In the genomic region with DNA sequence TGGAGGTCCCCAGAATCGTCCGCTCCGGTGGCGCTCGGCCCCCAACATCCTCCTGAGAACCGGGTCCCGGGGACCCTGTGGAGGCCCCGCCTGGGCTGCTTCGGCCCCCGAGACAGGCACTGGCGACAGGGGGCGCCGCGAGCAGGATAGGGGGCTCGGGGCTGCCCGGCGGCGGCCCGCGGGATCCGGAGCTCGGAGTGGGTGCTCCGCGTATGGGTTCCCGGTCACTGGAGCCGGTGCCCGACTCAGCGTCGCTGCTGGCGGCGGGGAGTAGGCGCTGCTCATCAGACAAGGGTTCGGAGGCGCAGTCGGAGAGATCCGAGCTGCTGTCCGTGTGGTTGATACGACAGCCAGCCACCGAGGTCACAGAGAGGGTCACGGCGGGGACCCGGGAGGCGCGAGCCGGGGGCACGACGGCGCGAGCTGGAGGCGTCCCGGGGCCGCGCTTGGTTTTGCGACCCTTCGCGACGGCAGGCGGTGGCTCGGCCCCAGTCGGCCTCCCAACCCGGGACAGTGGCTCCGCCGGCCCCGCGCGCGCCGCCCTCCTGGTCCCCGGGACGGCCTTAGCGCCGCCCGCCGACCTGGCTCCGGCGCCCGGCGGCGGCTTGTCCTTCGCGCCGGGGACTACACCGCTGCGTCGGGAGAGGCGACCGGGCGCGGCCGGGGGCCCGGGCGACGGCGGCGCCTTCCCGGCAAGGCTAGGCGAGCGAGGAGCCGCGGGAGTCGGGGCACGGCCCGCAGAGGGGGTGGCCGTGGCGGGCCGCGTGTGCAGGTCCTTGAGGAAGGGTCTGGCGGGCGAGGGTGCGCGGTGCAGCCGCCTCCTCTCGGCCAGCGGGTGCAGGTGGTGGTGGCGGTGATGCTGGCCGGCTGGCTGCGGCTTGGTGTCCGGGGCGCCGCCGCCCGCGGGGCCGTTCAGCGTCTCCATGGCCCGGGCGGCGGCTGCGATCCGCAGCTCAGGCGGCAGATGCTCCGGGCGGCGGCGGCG, we compare ENCODE assay signal across 7 mouse cellular contexts. TPM values are rescaled to one million over a fixed set of nuclear protein-coding genes. Genes with fewer than 3 reads are reported as not detected.
A peak's percentile ranks its signal among the peaks of the same experiment; 100 is the strongest.
DNase-seq lines count a peak whose midpoint lies in the region; ATAC-seq lines count a peak whose summit lies in the region.

No protein-coding gene starts in this region.

- H3K27me3 ChIP-seq in forebrain, embryonic 13.5 days, result peaks cover 15% of the 10 kb centered on the region
- H3K27me3 ChIP-seq in midbrain, embryonic 10.5 days (ENCODE audit: low read depth, poor library complexity, severe bottlenecking), result peaks cover 18% of the 10 kb centered on the region; the same call in 1 of the 2 replicates

- peak overlapping the region; percentile 79 for H3K4me2 ChIP-seq in forebrain, embryonic 13.5 days

- WGBS in forebrain, embryonic 13.5 days, result under 1% methylated on average over 106 of the region's 136 CpGs
- WGBS in midbrain, embryonic 10.5 days, result under 1% methylated on average over 133 of the region's 136 CpGs

- peak overlapping the region; percentile 94 for H3K27ac ChIP-seq in forebrain, embryonic 13.5 days
- H3K27ac ChIP-seq in midbrain, embryonic 10.5 days (replicated peaks), result peak overlapping the region; percentile 98

- DNase-seq in MN1 (ENCODE audit: low spot score), result peak; percentile 72
- DNase-seq in adrenal gland, postnatal 25 days, result peak; percentile 69
- peak; percentile 64 for DNase-seq in heart, postnatal 4 days
- peak; percentile 49 to 60 for DNase-seq in layer of hippocampus, postnatal 14 days (ENCODE audit: low spot score in 2 of 2)
- peak; percentile 69 for DNase-seq in midbrain, embryonic 10.5 days (ENCODE audit: low spot score)
- peak; percentile 70 for DNase-seq in testis, postnatal 10 days (ENCODE audit: low spot score)

- H3K36me3 ChIP-seq in forebrain, embryonic 13.5 days (ENCODE audit: poor library complexity, severe bottlenecking), result no peaks in the 10 kb centered on the region
- H3K36me3 ChIP-seq in midbrain, embryonic 10.5 days, result peaks cover 4% of the 10 kb centered on the region; the same call in 1 of the 2 replicates

- no peaks in the 10 kb centered on the region for H3K9me3 ChIP-seq in forebrain, embryonic 13.5 days (replicated peaks)
- H3K9me3 ChIP-seq in midbrain, embryonic 10.5 days (replicated peaks), result no peaks in the 10 kb centered on the region

- H3K9ac ChIP-seq in forebrain, embryonic 13.5 days, result peak overlapping the region; percentile 97

- H3K4me3 ChIP-seq in forebrain, embryonic 13.5 days, result peak overlapping the region; percentile 88
- H3K4me3 ChIP-seq in midbrain, embryonic 10.5 days, result peak overlapping the region; percentile 98

- peaks cover 57% of the 10 kb centered on the region for H3K4me1 ChIP-seq in forebrain, embryonic 13.5 days
- H3K4me1 ChIP-seq in midbrain, embryonic 10.5 days, result peaks cover 84% of the 10 kb centered on the region

- ATAC-seq in forebrain, embryonic 13.5 days, result peak; percentile 29

RNA-seq across cellular contexts. Expression of a gene that starts 0.8 kb away (rescaled TPM):
- total RNA-seq in adrenal gland, postnatal 25 days (2021), result 13.4 and 14.7 TPM in 2 replicates
- polyA plus RNA-seq in forebrain, embryonic 13.5 days (2015; fragmentation: Nextera tagmentation; extraction: Ambion mirVana), result 33.0 and 33.9 TPM in 2 replicates
- total RNA-seq in heart, postnatal 4 days (2021), result 1 to 10 TPM; 4.9 to 5.4 TPM
- 10 to 100 TPM; 25.8 to 26.0 TPM for total RNA-seq in layer of hippocampus, postnatal 14 days (2021)
- 45.9 and 65.2 TPM in 2 replicates for polyA plus RNA-seq in midbrain, embryonic 10.5 days (2016; fragmentation: Nextera tagmentation; extraction: Ambion mirVana)

Comparison
In these comparisons a context has a peak if more than half of its experiments do, and no peak if none do; other contexts are left out.
1. Peak in every context shown above with its lines: DNase-seq, ATAC-seq, H3K4me3 ChIP-seq and H3K27ac ChIP-seq.